Mouse (Mus musculus) embryo, embryonic 9.5 days (tissue): ENCODE measurements around the gene Fem1a.

Source experiments
- DNase-seq: peaks from one replicate; pipeline ENCODE4 v3.0.0-alpha.2; 2017; ENCODE audit errors: extremely low spot score

Fem1a gene

DNA sequence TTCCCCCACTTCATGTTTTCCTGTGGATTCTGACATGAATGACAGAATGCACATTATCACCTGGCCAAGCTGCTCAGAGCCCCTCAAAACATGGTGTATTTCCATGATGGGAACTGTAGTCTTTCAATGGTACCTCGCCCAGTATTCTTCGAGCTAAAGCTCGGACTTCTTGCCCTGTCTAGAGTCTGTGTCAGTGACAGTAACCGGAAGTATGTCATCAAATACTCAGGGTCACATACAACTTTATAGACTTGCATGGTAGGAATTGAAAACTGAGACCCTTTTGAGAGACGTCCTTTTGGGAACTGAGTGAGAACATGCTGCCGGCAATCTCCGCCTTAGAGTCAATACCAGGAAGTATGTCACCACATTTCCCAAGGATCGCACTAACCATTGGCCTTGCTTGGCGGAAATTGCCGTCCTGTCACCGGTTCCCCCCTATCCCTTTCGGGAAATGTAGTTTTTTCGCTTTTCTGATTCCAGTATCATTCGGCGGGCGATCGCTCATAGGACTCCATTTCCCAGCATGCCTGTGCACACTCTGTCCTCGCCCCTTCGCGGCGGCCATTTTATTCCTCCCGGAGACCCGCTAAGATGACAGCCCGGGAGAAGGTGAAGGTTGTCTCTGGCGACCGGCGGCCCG, at the start of gene Fem1a:
Fem1a (plus strand) TSS at position 572 of the 643 bp plus-strand sequence.
- peak; percentile 93 for DNase-seq

GRCm38 (mm10) chr17:56206986-56207674, 49.5 kb upstream of the Fem1a start:
- DNase-seq, result no peak

DNA sequence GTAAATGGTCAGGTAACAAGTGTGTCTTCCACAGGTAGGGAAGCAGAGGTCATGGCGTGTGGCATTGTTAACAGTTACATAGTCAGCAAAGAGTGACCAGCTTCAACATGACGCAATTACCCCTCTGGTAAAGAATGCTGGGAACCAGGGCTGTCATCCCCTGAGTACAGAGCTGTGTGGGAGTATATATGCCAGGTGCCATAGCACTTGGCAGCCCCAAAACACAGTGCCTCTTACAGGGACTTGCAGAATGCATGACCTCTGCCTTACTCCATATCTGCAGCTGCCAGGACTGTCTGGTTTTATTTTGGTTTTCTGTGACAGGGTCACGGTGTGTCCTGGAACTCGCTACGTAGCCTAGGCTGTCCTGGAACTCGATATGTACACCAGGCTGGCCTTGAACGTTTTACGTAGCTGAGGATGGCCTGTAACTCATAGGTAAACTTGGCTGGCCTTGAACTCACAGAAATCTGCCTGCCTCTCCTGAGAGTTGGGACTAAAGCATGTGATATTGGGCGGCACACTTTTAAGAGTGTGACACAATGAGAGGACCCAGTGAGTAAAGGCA, 48.6 kb upstream of the Fem1a start:
- DNase-seq, result no peak

GRCm38 (mm10) chr17:56208821-56209220, 47.8 kb upstream of the Fem1a start:
- DNase-seq, result no peak

DNA sequence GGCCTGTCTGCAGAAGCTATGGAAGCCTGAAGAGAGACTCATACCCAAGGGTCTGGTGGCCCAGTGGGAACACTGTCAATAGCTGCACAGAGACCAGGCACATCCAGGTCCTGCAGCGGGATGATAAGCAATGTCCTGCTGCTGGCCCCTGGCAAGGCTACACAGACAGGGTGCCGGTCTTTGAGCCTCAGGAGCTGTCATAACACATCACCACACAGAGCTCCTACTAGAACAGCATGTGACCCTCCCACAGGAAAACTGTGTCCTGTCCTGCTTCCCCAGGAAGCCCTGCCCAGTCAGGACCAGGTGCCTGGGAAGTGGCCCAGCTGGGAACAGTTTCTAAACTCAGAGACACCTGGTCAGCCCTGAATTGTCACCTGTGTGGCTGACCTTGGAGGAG, 45.5 kb upstream of the Fem1a start:
- no peak for DNase-seq

GRCm38 (mm10) chr17:56212676-56213075, 43.9 kb upstream of the Fem1a start:
- DNase-seq, result no peak

DNA sequence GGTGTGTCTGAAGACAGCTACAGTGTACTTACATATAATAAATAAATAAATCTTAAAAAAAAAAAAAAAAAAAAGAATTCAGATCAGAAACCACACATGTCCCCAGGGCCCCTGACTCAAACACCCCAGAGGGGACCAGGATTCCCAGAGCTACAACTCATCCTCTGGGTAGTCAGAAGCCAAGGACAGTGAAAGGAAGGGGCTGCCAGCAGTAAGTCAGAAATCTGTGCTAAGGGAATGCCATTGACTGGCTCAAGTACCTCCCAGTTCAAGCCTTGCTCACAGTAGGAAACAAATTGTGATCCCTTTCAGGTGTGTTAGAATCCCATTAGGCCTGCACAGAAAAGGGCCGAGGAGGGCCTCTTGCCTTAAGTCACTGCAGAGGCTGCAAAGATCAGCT, 42.4 kb upstream of the Fem1a start:
- DNase-seq, result no peak

DNA sequence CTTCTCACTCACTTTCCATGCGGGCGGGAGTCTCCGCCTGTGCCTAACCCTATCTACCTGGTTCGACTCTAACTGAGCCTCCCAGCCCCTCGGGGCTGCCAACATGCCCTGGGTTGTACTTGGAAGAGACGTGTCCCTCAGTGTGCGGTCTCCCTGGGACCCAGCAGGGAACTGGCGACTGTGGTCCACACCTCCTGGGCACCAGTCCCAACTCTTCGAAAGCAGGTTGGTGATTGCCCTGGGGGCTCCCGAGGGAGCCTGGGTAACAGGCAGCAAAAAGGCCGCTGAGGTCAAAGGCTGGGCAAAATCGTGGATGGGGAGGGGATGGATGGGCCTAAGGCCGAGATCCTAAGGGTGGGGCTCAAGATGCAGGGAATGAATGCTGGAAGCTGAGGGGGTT, 38.9 kb upstream of the Fem1a start:
- no peak for DNase-seq

GRCm38 (mm10) chr17:56218377-56219191, 38.0 kb upstream of the Fem1a start, which contains the start of gene Dpp9:
Gene Dpp9, minus strand, starts transcription at chr17:56218905.
- peak; percentile 90 for DNase-seq

GRCm38 (mm10) chr17:56219251-56219650, 37.4 kb upstream of the Fem1a start:
- DNase-seq, result no peak

- DNase-seq, result no peak
Measured at GRCm38 (mm10) chr17:56219805-56220204, 36.8 kb upstream of the Fem1a start.

- no peak for DNase-seq
Measured at GRCm38 (mm10) chr17:56224916-56225315, 31.7 kb upstream of the Fem1a start.

- no peak for DNase-seq
Measured at GRCm38 (mm10) chr17:56226566-56226965, 30.0 kb upstream of the Fem1a start.

DNA sequence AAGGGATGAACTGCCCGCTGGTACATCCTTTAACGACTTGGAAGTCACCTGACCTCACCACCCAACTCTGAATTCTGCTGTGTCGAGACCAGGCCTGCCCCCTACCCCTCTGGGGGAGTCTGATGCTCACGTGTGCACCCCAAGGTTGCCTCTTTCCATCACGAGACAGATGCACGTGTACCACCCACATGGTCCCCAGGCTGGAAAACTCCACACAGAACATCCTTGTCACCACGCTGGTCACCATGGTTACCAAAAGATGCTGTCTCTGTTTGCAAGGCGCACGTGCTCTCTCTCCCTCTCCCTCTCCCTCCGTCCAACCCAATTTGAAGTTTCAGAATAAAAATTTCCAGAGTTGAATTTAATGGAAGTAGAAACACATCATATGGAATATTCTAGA, 26.7 kb upstream of the Fem1a start:
- DNase-seq, result no peak

GRCm38 (mm10) chr17:56233389-56233788, 23.2 kb upstream of the Fem1a start:
- no peak for DNase-seq

DNA sequence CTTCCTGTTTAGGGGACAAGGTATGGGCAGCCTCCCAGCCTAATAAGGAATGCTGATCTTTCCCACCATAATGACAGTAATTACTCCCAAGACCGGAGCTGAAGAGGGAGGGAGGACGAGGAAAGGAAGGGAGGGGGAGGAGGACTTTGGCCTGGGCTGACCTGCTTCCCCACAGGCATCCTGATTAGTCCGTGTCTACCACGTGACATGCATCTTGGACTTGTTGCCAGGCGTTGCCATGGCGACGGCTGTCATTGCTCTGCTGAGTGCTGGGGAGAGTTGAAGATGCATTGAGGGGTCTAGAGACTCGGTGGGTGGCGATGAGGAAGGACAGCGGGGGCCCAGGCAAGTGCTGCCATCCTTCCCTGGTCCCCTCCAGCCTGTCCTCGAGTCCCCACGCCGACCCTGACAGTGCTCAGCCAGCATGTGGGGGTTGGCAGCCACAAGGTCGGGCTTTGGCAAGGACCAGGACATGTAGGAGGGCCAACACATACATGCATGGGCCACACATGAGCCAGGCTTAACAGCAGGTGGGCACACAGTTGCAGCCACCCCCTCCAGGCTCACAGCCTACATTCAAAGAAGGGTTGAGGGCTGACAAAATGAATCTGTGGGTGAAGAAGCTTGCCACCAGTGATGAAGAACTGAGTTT, 22.7 kb upstream of the Fem1a start:
- DNase-seq, result peak; percentile 65

- peak; percentile 88 for DNase-seq
Measured at GRCm38 (mm10) chr17:56241541-56242401, 14.8 kb upstream of the Fem1a start.

DNA sequence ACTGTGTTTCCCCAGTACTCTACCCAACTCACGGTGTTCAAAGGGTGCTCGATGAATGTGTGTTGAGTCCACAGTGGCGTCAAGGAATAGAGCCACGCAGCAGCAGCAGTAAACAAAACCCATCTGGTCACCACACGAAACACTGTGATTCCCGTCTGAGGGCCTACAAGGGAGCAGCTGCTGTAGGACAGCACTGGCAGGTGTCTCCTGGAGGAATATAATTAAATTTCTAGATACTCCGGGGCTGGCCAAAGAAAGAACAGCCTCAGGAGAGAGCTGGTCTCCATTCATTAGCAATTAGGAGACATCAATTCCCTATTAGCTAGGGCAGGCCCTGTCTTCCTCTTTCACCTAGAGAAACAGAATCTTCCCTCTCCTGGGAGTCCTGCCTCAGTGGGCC, 11.0 kb upstream of the Fem1a start:
- DNase-seq, result no peak

DNA sequence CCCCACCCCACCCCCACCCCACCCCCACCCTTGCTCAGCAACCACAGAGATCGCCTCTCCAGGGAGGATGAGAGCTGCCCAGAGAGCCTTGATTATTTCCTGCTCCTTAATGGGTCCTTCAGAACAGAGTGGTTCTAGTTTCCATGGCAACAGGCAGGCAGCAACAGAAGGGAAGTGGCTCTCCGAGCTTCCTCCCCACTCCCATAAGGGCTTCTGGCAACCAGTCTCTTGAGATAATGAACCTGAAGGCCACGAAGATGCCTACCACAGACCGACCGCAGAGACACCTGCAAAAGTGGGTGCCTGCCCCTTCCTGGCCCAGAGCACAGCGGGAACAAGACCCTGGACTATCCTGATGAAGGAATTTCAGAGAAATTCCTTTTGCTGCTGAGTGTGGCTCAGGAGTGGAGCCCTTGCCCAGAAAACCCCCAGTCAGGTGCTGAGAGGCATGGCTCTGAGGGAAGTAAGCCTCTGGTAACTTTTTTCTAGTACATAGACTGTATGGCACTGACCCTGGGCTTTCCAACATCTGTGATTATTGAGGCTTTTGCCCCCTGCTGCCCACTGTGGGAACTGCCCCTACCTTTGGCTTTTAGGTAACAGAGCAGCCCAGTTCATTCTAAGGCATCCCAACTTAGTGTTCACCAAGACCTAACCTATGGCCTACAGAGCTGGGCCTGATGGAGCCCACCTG, 5.3 kb upstream of the Fem1a start:
- DNase-seq, result peak; percentile 58

DNA sequence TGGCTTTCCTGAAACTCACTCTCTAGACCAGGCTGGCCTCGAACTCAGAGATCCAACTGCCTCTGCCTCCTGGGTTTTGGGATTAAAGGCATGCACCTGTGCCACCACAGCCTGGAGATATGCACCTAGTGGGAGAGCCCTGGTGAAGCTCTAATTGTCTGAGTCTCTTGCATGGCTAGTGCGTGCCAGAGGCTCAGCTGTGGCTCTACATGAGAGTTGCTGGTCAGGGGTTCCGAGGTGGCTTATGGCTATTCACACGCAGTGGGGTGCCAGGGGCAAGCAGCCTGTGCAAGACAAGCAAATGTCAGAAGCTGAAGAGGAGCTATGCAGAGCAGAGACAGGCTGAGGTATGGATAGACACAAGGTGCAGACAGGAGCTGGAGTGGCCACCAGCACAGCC, 1.9 kb upstream of the Fem1a start:
- no peak for DNase-seq
